Mouse (Mus musculus) R1 (cell line): ENCODE results near the gene Usp40.
"Not testable (repeated sequence)": the region's sequence is repeated elsewhere in the genome, so short reads cannot be mapped to it uniquely, and the experiment has no call there.

Source experiments
- DNase-seq: peaks from one replicate; pipeline ENCODE4 v3.0.0-alpha.2; 2018; ENCODE audit warnings: low read depth, low spot score

Usp40 gene

GRCm38 (mm10) chr1:88008211-88008697, at the start of gene Usp40:
TSS of gene Usp40 (minus strand) at chr1:88008551.
- DNase-seq, result peak; percentile 80

GRCm38 (mm10) chr1:88055088-88055487, 46.7 kb upstream of the Usp40 start, which contains the start of gene Ugt1a10:
TSS of gene Ugt1a10 (plus strand) at chr1:88055388.
- DNase-seq, result no peak

GRCm38 (mm10) chr1:88047408-88047807, 39.1 kb upstream of the Usp40 start:
- not testable (repeated sequence) for DNase-seq

GRCm38 (mm10) chr1:88044832-88045437, 36.6 kb upstream of the Usp40 start:
- DNase-seq, result not testable (repeated sequence)

- not testable (repeated sequence) for DNase-seq
Observed at GRCm38 (mm10) chr1:88043044-88043443, 34.7 kb upstream of the Usp40 start.

- DNase-seq, result not testable (repeated sequence)
Observed at GRCm38 (mm10) chr1:88025244-88025643, 16.9 kb upstream of the Usp40 start.

GRCm38 (mm10) chr1:88015371-88015770, 7.0 kb upstream of the Usp40 start:
- DNase-seq, result no peak

GRCm38 (mm10) chr1:88014671-88015070, 6.3 kb upstream of the Usp40 start:
- DNase-seq, result no peak

GRCm38 (mm10) chr1:88014194-88014593, 5.8 kb upstream of the Usp40 start:
- no peak for DNase-seq

- DNase-seq, result no peak
Observed at GRCm38 (mm10) chr1:88013726-88014125, 5.4 kb upstream of the Usp40 start.

- DNase-seq, result no peak
Observed at GRCm38 (mm10) chr1:88009521-88009920, 1.2 kb upstream of the Usp40 start.

GRCm38 (mm10) chr1:88008735-88009134, 384 bp upstream of the Usp40 start:
- no peak for DNase-seq

GRCm38 (mm10) chr1:88007692-88008210, 600 bp downstream of the Usp40 start:
- DNase-seq, result no peak

GRCm38 (mm10) chr1:87992716-87993115, 15.6 kb downstream of the Usp40 start:
- DNase-seq, result no peak

- DNase-seq, result no peak
Observed at GRCm38 (mm10) chr1:87982291-87982690, 26.1 kb downstream of the Usp40 start.

- no peak for DNase-seq
Observed at GRCm38 (mm10) chr1:87970381-87970780, 38.0 kb downstream of the Usp40 start.

- no peak for DNase-seq
Observed at GRCm38 (mm10) chr1:87961459-87962167, 46.7 kb downstream of the Usp40 start.

- no peak for DNase-seq
Observed at GRCm38 (mm10) chr1:87960752-87961151, 47.6 kb downstream of the Usp40 start.

- DNase-seq, result peak; percentile 5
Observed at GRCm38 (mm10) chr1:87959998-87960431, 48.3 kb downstream of the Usp40 start.

GRCm38 (mm10) chr1:87959532-87959931, 48.8 kb downstream of the Usp40 start:
- DNase-seq, result no peak

GRCm38 (mm10) chr1:87958931-87959330, 49.4 kb downstream of the Usp40 start:
- no peak for DNase-seq

GRCm38 (mm10) chr1:87953073-87953472, 55.3 kb downstream of the Usp40 start:
- DNase-seq, result no peak

GRCm38 (mm10) chr1:87951641-87952040, 56.7 kb downstream of the Usp40 start:
- DNase-seq, result no peak
